Mouse (Mus musculus) embryonic facial prominence, embryonic 15.5 days (tissue): ENCODE data around the gene Tmem179. TPM values are rescaled to one million over a fixed set of nuclear protein-coding genes. Genes with fewer than 3 reads are reported as not detected.
A peak's percentile ranks its signal among the peaks of the same experiment; 100 is the strongest.

ENCODE experiments used
- ATAC-seq: fragments of 200-750 bp; cut with Nextera tagmentation; 2 replicates; pipeline ENCODE4 v1.8.0; 2017; ENCODE audit warnings: low read depth, moderate TSS enrichment; ENCODE audit not compliant: insufficient number of reproducible peaks, low FRiP score, low TSS enrichment
- H3K27ac ChIP-seq: fragments of 300-500 bp; sonication (generic); replicated peaks from 2 replicates; pipeline ENCODE4 v1.5.1; 2015; ENCODE audit warnings: mild to moderate bottlenecking, inconsistent platforms
- H3K27me3 ChIP-seq: fragments of 300-500 bp; sonication (generic); 2 replicates; pipeline ENCODE4 v1.6.1; 2015; ENCODE audit warnings: inconsistent platforms
- H3K36me3 ChIP-seq: fragments of 300-500 bp; sonication (generic); 2 replicates; pipeline ENCODE4 v1.6.1; 2015; ENCODE audit warnings: mild to moderate bottlenecking, inconsistent platforms
- H3K4me1 ChIP-seq: fragments of 300-500 bp; sonication (generic); 2 replicates; pipeline ENCODE4 v1.6.1; 2015; ENCODE audit warnings: inconsistent platforms
- H3K4me2 ChIP-seq: fragments of 300-500 bp; sonication (generic); replicated peaks from 2 replicates; pipeline ENCODE4 v1.6.1; 2015; ENCODE audit warnings: mild to moderate bottlenecking, inconsistent platforms
- H3K4me3 ChIP-seq: fragments of 300-500 bp; sonication (generic); replicated peaks from 2 replicates; pipeline ENCODE4 v1.5.1; 2015; ENCODE audit warnings: mild to moderate bottlenecking, inconsistent platforms
- H3K9ac ChIP-seq: fragments of 300-500 bp; sonication (generic); 2 replicates; pipeline ENCODE4 v1.6.1; 2015; ENCODE audit warnings: inconsistent platforms
- H3K9me3 ChIP-seq: fragments of 300-500 bp; sonication (generic); replicated peaks from 2 replicates; pipeline ENCODE4 v1.6.1; 2016; ENCODE audit warnings: inconsistent platforms
- WGBS: fragments of 180-500 bp; shearing (Covaris S2); methylation state at CpG from one replicate; pipeline ENCODE4 v1.1.7; 2015; 5-methylcytosine and 5-hydroxymethylcytosine counted together
- polyA plus RNA-seq: library from polyadenylated mRNA; unstranded; fragments of >200 nt; fragmentation: Nextera tagmentation; extraction: Ambion mirVana; gene quantifications from 2 replicates; pipeline ENCODE4 v1.2.1, GENCODE M21; 2015

Gene Tmem179
- polyA plus RNA-seq, 1 experiment from 2014 or later, result 0.45 TPM

GRCm38 (mm10) chr12:112551861-112552375, 35.4 kb upstream of the Tmem179 start:
- H3K4me2 ChIP-seq, result no peak overlapping the region
- H3K9me3 ChIP-seq, result no peaks in the 10 kb centered on the region
- no peaks in the 10 kb centered on the region for H3K36me3 ChIP-seq
- no peak overlapping the region for H3K27ac ChIP-seq
- H3K9ac ChIP-seq, result no peak overlapping the region
- peak; percentile 53; the same call in 1 of the 2 replicates for ATAC-seq
- H3K27me3 ChIP-seq, result peaks cover 4% of the 10 kb centered on the region; the same call in 1 of the 2 replicates
- H3K4me1 ChIP-seq, result peaks cover 4% of the 10 kb centered on the region; the same call in 1 of the 2 replicates
- H3K4me3 ChIP-seq, result no peak overlapping the region
- WGBS, result 9% methylated on average over 13 of the region's 13 CpGs

DNA sequence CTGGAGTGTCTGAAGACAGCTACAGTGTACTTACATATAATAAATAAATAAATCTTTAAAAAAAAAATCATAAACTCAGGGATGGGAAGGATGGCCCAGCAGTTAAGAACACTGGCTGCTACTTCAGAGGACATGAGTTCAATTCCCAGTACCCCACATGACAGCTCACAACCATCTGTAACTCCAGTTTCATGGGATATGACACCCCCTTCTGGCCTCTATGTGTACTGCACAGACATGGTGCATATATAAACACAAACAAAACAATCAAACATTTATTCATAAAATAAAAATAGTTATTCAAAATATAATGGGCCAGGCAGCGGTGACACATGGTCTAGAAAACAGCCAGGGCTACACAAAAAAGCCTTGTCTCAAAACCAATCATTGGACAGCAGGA, 32.7 kb upstream of the Tmem179 start:
- WGBS, result 90% methylated on average over 1 of the region's 1 CpGs

GRCm38 (mm10) chr12:112546110-112546509, 29.6 kb upstream of the Tmem179 start:
- WGBS, result 86% methylated on average over 8 of the region's 8 CpGs
- H3K9ac ChIP-seq, result no peak overlapping the region
- H3K4me3 ChIP-seq, result no peak overlapping the region
- H3K27ac ChIP-seq, result no peak overlapping the region
- no peak for ATAC-seq
- no peaks in the 10 kb centered on the region for H3K9me3 ChIP-seq
- no peak overlapping the region for H3K4me2 ChIP-seq
- H3K36me3 ChIP-seq, result no peaks in the 10 kb centered on the region
- H3K4me1 ChIP-seq, result no peaks in the 10 kb centered on the region
- H3K27me3 ChIP-seq, result no peaks in the 10 kb centered on the region

More for the DNA sequence above, 32.7 kb upstream of the Tmem179 start:
- ATAC-seq, result no peak
- H3K9ac ChIP-seq, result no peak overlapping the region
- no peak overlapping the region for H3K4me2 ChIP-seq
- peaks cover 4% of the 10 kb centered on the region; the same call in 1 of the 2 replicates for H3K4me1 ChIP-seq
- no peaks in the 10 kb centered on the region for H3K36me3 ChIP-seq
- H3K27me3 ChIP-seq, result peaks cover 4% of the 10 kb centered on the region; the same call in 1 of the 2 replicates
- no peaks in the 10 kb centered on the region for H3K9me3 ChIP-seq
- no peak overlapping the region for H3K4me3 ChIP-seq
- H3K27ac ChIP-seq, result no peak overlapping the region

DNA sequence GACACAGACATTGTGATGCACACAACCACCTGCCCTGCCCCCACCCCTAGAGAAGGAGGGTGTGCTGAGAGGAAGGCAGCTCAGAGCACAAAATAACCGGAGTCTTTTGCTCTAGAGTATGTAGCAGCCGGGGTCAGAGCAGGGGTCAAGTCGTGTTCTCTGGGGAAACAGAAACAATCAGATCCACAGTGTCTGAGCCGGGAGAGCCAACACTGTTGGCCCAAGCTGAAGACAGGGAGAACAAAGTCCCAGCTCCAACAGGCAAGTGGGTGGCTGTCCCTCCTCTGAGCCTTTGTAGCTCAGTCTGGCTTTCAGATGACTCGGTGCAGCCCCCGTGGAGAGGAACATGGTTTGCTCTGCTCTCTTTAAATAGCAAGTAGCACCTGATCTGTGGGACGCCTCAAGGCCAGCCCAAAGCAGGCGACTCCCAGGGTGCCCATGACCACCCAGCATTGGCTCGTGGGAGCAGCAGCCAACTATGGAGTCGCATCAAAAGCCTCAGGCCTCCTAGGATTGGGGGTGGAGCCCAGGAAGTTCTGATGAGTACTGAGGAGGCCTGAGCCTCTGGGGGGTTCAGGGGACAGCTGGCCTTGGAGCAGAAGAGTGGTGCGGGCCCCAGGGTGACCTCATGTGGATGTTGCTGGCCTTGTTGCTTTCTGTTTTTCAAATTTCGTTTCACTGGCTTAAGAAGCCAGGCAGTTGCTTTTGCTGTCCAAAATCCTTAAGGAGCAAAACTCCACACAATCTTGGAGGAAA, 28.6 kb upstream of the Tmem179 start:
- H3K9me3 ChIP-seq, result no peaks in the 10 kb centered on the region
- H3K4me1 ChIP-seq, result no peaks in the 10 kb centered on the region
- no peaks in the 10 kb centered on the region for H3K27me3 ChIP-seq
- H3K4me2 ChIP-seq, result no peak overlapping the region
- 25% methylated on average over 12 of the region's 12 CpGs for WGBS
- no peak overlapping the region for H3K9ac ChIP-seq
- no peaks in the 10 kb centered on the region for H3K36me3 ChIP-seq
- H3K4me3 ChIP-seq, result no peak overlapping the region
- no peak for ATAC-seq
- no peak overlapping the region for H3K27ac ChIP-seq

- H3K4me3 ChIP-seq, result no peak overlapping the region
- no peaks in the 10 kb centered on the region for H3K4me1 ChIP-seq
- ATAC-seq, result no peak
- no peaks in the 10 kb centered on the region for H3K36me3 ChIP-seq
- H3K9me3 ChIP-seq, result no peaks in the 10 kb centered on the region
- no peak overlapping the region for H3K27ac ChIP-seq
- H3K27me3 ChIP-seq, result no peaks in the 10 kb centered on the region
- no peak overlapping the region for H3K4me2 ChIP-seq
- WGBS, result 62% methylated on average over 9 of the region's 9 CpGs
- no peak overlapping the region for H3K9ac ChIP-seq
These were observed 27.4 kb upstream of the Tmem179 start for GRCm38 (mm10) chr12:112543941-112544340.

DNA sequence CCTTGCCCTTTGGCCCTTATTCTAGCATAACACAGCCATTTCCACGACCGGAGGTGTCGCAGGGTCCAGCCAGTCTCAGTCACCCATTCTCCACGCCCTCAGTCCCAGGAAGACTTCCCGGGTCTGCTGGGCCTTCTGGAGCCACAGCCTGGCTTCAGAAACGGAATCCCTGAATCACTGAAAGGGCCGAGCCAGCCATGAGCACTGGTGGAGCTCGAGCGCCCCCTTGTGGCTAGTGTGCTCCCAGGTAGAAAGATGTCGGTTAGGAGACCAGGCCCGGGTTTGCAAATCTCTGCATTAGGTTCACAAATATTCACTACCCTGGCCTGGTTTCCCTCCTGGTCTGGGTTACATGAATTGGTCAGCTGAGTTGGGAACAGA, 26.4 kb upstream of the Tmem179 start:
- H3K4me3 ChIP-seq, result no peak overlapping the region
- no peaks in the 10 kb centered on the region for H3K36me3 ChIP-seq
- no peak overlapping the region for H3K9ac ChIP-seq
- no peaks in the 10 kb centered on the region for H3K4me1 ChIP-seq
- H3K27ac ChIP-seq, result no peak overlapping the region
- ATAC-seq, result no peak
- 7% methylated on average over 11 of the region's 11 CpGs for WGBS
- no peaks in the 10 kb centered on the region for H3K27me3 ChIP-seq
- no peak overlapping the region for H3K4me2 ChIP-seq
- no peaks in the 10 kb centered on the region for H3K9me3 ChIP-seq

GRCm38 (mm10) chr12:112542257-112542919, 25.8 kb upstream of the Tmem179 start:
- WGBS, result 65% methylated on average over 13 of the region's 13 CpGs
- no peak overlapping the region for H3K4me2 ChIP-seq
- no peak overlapping the region for H3K27ac ChIP-seq
- H3K4me1 ChIP-seq, result no peaks in the 10 kb centered on the region
- no peaks in the 10 kb centered on the region for H3K36me3 ChIP-seq
- H3K27me3 ChIP-seq, result no peaks in the 10 kb centered on the region
- no peak for ATAC-seq
- H3K4me3 ChIP-seq, result no peak overlapping the region
- H3K9ac ChIP-seq, result no peak overlapping the region
- no peaks in the 10 kb centered on the region for H3K9me3 ChIP-seq

DNA sequence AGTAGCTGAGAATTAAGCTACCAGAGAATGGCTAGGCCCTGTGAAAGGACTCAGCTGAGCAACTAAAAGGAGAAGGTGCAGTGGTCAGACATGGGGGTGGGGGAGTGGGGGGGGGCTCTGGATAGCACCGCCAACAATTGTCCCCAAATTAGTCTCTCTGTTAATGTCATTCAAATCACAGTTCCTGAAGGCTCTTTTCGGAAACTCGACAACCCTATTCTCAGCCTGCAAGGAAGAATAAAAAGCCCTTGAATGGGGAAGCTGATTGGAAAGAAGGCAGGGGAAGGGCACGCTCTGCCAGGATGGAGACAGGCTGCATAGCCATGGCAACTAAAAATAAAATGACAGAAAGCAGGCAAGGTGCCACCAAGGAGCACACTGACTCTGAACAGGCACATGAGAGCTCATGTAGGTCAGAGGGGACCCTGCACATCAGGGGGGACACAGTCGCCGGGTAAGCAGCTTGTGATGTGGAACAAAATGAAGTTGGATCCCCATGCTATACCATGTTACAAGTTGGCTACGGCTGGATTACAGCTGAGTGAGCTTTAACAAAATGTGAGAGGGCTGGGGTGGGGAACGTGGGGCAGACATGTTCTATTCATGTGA, 25.0 kb upstream of the Tmem179 start:
- H3K27ac ChIP-seq, result no peak overlapping the region
- H3K36me3 ChIP-seq, result no peaks in the 10 kb centered on the region
- no peak overlapping the region for H3K4me2 ChIP-seq
- no peaks in the 10 kb centered on the region for H3K9me3 ChIP-seq
- H3K27me3 ChIP-seq, result no peaks in the 10 kb centered on the region
- H3K4me3 ChIP-seq, result no peak overlapping the region
- 61% methylated on average over 8 of the region's 8 CpGs for WGBS
- no peak for ATAC-seq
- H3K9ac ChIP-seq, result no peak overlapping the region
- no peaks in the 10 kb centered on the region for H3K4me1 ChIP-seq

DNA sequence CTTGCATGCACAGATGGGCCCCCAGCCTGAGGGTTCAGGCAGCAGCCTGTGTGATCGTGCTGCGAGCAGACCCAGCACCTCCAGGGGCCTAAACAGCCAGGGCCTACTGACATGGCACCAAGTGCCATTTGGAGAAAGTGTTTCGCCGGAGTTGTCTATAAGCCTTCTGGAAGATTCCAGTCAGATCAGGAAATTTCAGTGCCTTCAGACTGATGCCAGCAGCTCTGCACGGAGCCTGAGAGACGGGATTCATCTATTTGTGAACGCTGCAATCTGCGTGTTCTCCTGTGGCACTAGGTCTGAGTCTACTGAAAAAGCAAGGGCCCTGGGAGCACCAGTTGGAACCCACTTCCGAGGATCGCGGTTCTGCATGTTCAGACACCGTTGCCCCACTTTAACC, 23.8 kb upstream of the Tmem179 start:
- WGBS, result 82% methylated on average over 12 of the region's 12 CpGs
- Histone ChIP-seq H3K9ac (no peak overlapping the region), H3K4me1 (no peaks in the 10 kb centered on the region), H3K9me3 (no peaks in the 10 kb centered on the region), H3K36me3 (no peaks in the 10 kb centered on the region), H3K27ac (no peak overlapping the region), H3K27me3 (no peaks in the 10 kb centered on the region), H3K4me2 (no peak overlapping the region), H3K4me3 (no peak overlapping the region)
- no peak for ATAC-seq

- WGBS, result 82% methylated on average over 7 of the region's 7 CpGs
- Histone ChIP-seq H3K27ac (no peak overlapping the region), H3K9me3 (no peaks in the 10 kb centered on the region), H3K9ac (no peak overlapping the region), H3K4me2 (no peak overlapping the region), H3K4me3 (no peak overlapping the region), H3K27me3 (no peaks in the 10 kb centered on the region), H3K4me1 (no peaks in the 10 kb centered on the region), H3K36me3 (no peaks in the 10 kb centered on the region)
- ATAC-seq, result no peak
These were observed 23.0 kb upstream of the Tmem179 start for GRCm38 (mm10) chr12:112539466-112539965.

DNA sequence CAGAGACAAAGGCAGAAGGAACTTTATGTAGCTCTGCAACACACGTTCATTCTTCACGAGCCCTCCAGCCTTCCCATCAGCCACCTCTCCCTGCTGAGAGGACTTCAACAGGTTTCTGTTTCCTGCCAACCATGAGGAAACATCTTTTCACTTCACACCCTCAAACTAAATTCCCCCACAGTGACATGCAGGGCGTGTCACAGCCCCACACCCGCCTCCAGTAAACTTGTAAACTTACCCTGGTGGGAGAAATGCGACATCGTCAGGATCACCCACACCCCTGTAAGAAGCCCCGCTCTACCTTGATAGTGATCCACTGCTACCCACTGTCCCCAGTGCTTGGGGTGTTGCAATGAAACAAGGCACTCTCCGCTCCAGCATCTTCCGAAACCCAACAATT, 21.8 kb upstream of the Tmem179 start:
- Histone ChIP-seq H3K9ac (no peak overlapping the region), H3K27me3 (no peaks in the 10 kb centered on the region), H3K36me3 (no peaks in the 10 kb centered on the region), H3K4me1 (no peaks in the 10 kb centered on the region), H3K9me3 (no peaks in the 10 kb centered on the region), H3K4me2 (no peak overlapping the region), H3K27ac (no peak overlapping the region), H3K4me3 (no peak overlapping the region)
- ATAC-seq, result no peak
- WGBS, result 81% methylated on average over 9 of the region's 9 CpGs
